Mouse (Mus musculus): ENCODE measurements around the gene Zc3h12d. TPM values are rescaled to one million over a fixed set of nuclear protein-coding genes. Genes with fewer than 3 reads are reported as not detected.

The Zc3h12d gene
- total and polyA plus RNA-seq, 3 experiments, result 11.8 to 28.0 (median 16.3) TPM

- TF ChIP-seq EP300 (IDR thresholded peaks at IDR 0.05; ENCODE audit: low read length) (no peak; the same call in 1 of the 2 replicates), RAD21 (IDR thresholded peaks at IDR 0.05; ENCODE audit: low read depth, low read length) (no peak), BHLHE40 (IDR thresholded peaks at IDR 0.05; ENCODE audit: low read depth, low read length) (peak; percentile 48), MEF2A (IDR thresholded peaks at IDR 0.05; ENCODE audit: borderline replicate concordance, low read depth, low read length) (no peak), IRF4 (IDR thresholded peaks at IDR 0.05; ENCODE audit: low read depth, low read length) (no peak), USF2 (conservative IDR thresholded peaks at IDR 0.05; ENCODE audit: low read depth, low read length) (no peak), ZC3H11A (IDR thresholded peaks at IDR 0.05; ENCODE audit: low read depth, low read length) (no peak), ETS1 (conservative IDR thresholded peaks at IDR 0.05; ENCODE audit: low read depth, low read length) (peak; percentile 40), CTCF (conservative IDR thresholded peaks at IDR 0.05 in 1 of 2, IDR thresholded peaks at IDR 0.05 in 1 of 2; ENCODE audit: low read depth in 2 of 2, low read length in 2 of 2) (no peak), SMC3 (IDR thresholded peaks at IDR 0.05; ENCODE audit: low read depth, low read length) (no peak), MAX (IDR thresholded peaks at IDR 0.05; ENCODE audit: low read length) (peak; percentile 71), POLR2AphosphoS2 (IDR thresholded peaks at IDR 0.05; ENCODE audit: low read depth, low read length) (no peak)
Measured at GRCm38 (mm10) chr10:7844161-7844560, 11.9 kb downstream of the Zc3h12d start (continued).

- H3K9me3 ChIP-seq (replicated peaks; ENCODE audit: low read length), result no peaks in the 10 kb centered on the region
- H3K36me3 ChIP-seq (replicated peaks in 1 of 2; ENCODE audit: control insufficient read depth in 1 of 2, insufficient read depth in 1 of 2, low read length in 1 of 2), result peaks cover 5 to 48% of the 10 kb centered on the region in 2 experiments
- no peak for DNase-seq (ENCODE audit: extremely low read depth)
- no peak overlapping the region for H3K4me2 ChIP-seq (ENCODE audit: insufficient read depth, low read depth, poor library complexity, severe bottlenecking)
- H3K27ac ChIP-seq (ENCODE audit: insufficient read depth, low read depth), result no peak overlapping the region
- H3K79me2 ChIP-seq (replicated peaks; ENCODE audit: control insufficient read depth, extremely low read depth, insufficient read depth, poor library complexity, severe bottlenecking), result peaks cover 34% of the 10 kb centered on the region
- in situ Hi-C loops (cut with MboI; ENCODE audit: low pct_ligation_motif_present, low pct_unique_long_range_greater_than_20kb, low sequenced_read_pairs), result loop anchor here (25.0 kb wide), 1 partner anchor 1117 kb away; no protein-coding TSS in a partner anchor
- no peak overlapping the region for H3K9ac ChIP-seq (ENCODE audit: insufficient read depth, low read depth)
- no peak for TF ChIP-seq MYC (IDR thresholded peaks at IDR 0.05; ENCODE audit: low read depth, low read length)
- H3K4me3 ChIP-seq (replicated peaks in 1 of 3; ENCODE audit: low read depth in 2 of 3, low read length in 2 of 3, poor library complexity in 1 of 3), result no peak overlapping the region
- H3K27me3 ChIP-seq (replicated peaks), result no peaks in the 10 kb centered on the region
- H3K4me1 ChIP-seq (ENCODE audit: control insufficient read depth in 1 of 2, insufficient read depth in 2 of 2), result peaks cover 36 to 83% of the 10 kb centered on the region in 2 experiments
- dilution Hi-C loops (cut with MboI; ENCODE audit: extremely low pct_ligation_motif_present, extremely low pct_unique_long_range_greater_than_20kb, low sequenced_read_pairs), result no loop called here
Measured at GRCm38 (mm10) chr10:7845136-7845535, 12.9 kb downstream of the Zc3h12d start.

- dilution Hi-C loops (cut with MboI; ENCODE audit: extremely low pct_ligation_motif_present, extremely low pct_unique_long_range_greater_than_20kb, low sequenced_read_pairs), result no loop called here
- H3K4me3 ChIP-seq (replicated peaks in 1 of 3; ENCODE audit: low read depth in 2 of 3, low read length in 2 of 3, poor library complexity in 1 of 3), result no peak overlapping the region
- H3K9ac ChIP-seq (ENCODE audit: insufficient read depth, low read depth), result no peak overlapping the region
- no peak for DNase-seq (ENCODE audit: extremely low read depth)
- H3K36me3 ChIP-seq (replicated peaks in 1 of 2; ENCODE audit: control insufficient read depth in 1 of 2, insufficient read depth in 1 of 2, low read length in 1 of 2), result peaks cover 10 to 56% of the 10 kb centered on the region in 2 experiments
- TF ChIP-seq SIN3A (IDR thresholded peaks at IDR 0.05; ENCODE audit: low read length), result no peak
- no peaks in the 10 kb centered on the region for H3K9me3 ChIP-seq (replicated peaks; ENCODE audit: low read length)
- H3K27me3 ChIP-seq (replicated peaks), result no peaks in the 10 kb centered on the region
- H3K4me1 ChIP-seq (ENCODE audit: control insufficient read depth in 1 of 2, insufficient read depth in 2 of 2), result peaks cover 40 to 91% of the 10 kb centered on the region in 2 experiments
- peaks cover 33% of the 10 kb centered on the region for H3K79me2 ChIP-seq (replicated peaks; ENCODE audit: control insufficient read depth, extremely low read depth, insufficient read depth, poor library complexity, severe bottlenecking)
- in situ Hi-C loops (cut with MboI; ENCODE audit: low pct_ligation_motif_present, low pct_unique_long_range_greater_than_20kb, low sequenced_read_pairs), result loop anchor here (25.0 kb wide), 1 partner anchor 1116 kb away; no protein-coding TSS in a partner anchor
- no peak overlapping the region for H3K4me2 ChIP-seq (ENCODE audit: insufficient read depth, low read depth, poor library complexity, severe bottlenecking)
- peak overlapping the region; percentile 57 for H3K27ac ChIP-seq (ENCODE audit: insufficient read depth, low read depth)
Measured at GRCm38 (mm10) chr10:7845991-7846390, 13.7 kb downstream of the Zc3h12d start.
